ENCODE assay signal across 13 mouse cellular contexts in genomic region chr16:26047870-26048269, GRCm38 (mm10). TPM values are rescaled to one million over a fixed set of nuclear protein-coding genes. Genes with fewer than 3 reads are reported as not detected.
DNase-seq lines count a peak whose midpoint lies in the region; ATAC-seq lines count a peak whose summit lies in the region.
"Had no signal": no experiment of that assay in that cellular context is flagged by ENCODE, and none has a peak within 500 bp of the region (broad histone marks: within the 10 kb centered on the region; RNA-seq: fewer than 3 reads in every experiment).

No protein-coding gene starts in this region.

- H3K9me3 ChIP-seq in kidney, embryonic 16.5 days (ENCODE audit: low read length) = no peaks in the 10 kb centered on the region
- no peaks in the 10 kb centered on the region for H3K9me3 ChIP-seq in heart, embryonic 10.5 days
- H3K9me3 ChIP-seq in stomach, embryonic 14.5 days (ENCODE audit: control insufficient read depth, low read depth, low read length) = no peaks in the 10 kb centered on the region
- H3K9me3 ChIP-seq: forebrain, embryonic 10.5 days; hindbrain, embryonic 15.5 days; kidney, embryonic 15.5 days had no signal

- WGBS in kidney, embryonic 16.5 days = 68% methylated on average over 3 of the region's 3 CpGs
- 28% methylated on average over 3 of the region's 3 CpGs for WGBS in heart, embryonic 10.5 days
- WGBS in stomach, embryonic 14.5 days = 46% methylated on average over 3 of the region's 3 CpGs

- DNase-seq in kidney, postnatal 10 days = peak; percentile 18
- DNase-seq in heart, embryonic 10.5 days (ENCODE audit: low spot score) = no peak
- peak; percentile 56 for DNase-seq in heart, postnatal 4 days
- DNase-seq in natural killer cell, adult 2 months (ENCODE audit: low spot score in 2 of 2) = no peak
- DNase-seq in layer of hippocampus, postnatal 14 days (ENCODE audit: low spot score in 2 of 2) = no peak
- no peak for DNase-seq in frontal cortex, postnatal 25 days (ENCODE audit: low spot score in 2 of 2)
- DNase-seq: liver; thymus, postnatal 25 days had no signal

- H3K36me3 ChIP-seq in kidney, embryonic 16.5 days (ENCODE audit: insufficient read depth, low read length) = no peaks in the 10 kb centered on the region
- no peaks in the 10 kb centered on the region for H3K36me3 ChIP-seq in heart, embryonic 10.5 days
- no peaks in the 10 kb centered on the region for H3K36me3 ChIP-seq in stomach, embryonic 14.5 days (ENCODE audit: control insufficient read depth, insufficient read depth, low read length)
- H3K36me3 ChIP-seq: forebrain, embryonic 10.5 days; hindbrain, embryonic 15.5 days; kidney, embryonic 15.5 days had no signal

- no peak overlapping the region for H3K4me2 ChIP-seq in kidney, embryonic 16.5 days (replicated peaks; ENCODE audit: low read depth, low read length)
- no peak overlapping the region for H3K4me2 ChIP-seq in stomach, embryonic 14.5 days (replicated peaks; ENCODE audit: low read depth, low read length)
- H3K4me2 ChIP-seq: hindbrain, embryonic 15.5 days; kidney, embryonic 15.5 days had no signal

- peaks cover 22% of the 10 kb centered on the region for H3K4me1 ChIP-seq in kidney, embryonic 16.5 days (ENCODE audit: insufficient read depth, low read length)
- peaks cover 73% of the 10 kb centered on the region for H3K4me1 ChIP-seq in heart, embryonic 10.5 days
- peaks cover 13% of the 10 kb centered on the region; the same call in 1 of the 2 replicates for H3K4me1 ChIP-seq in stomach, embryonic 14.5 days (ENCODE audit: control insufficient read depth, insufficient read depth, low read length)
- H3K4me1 ChIP-seq: hindbrain, embryonic 15.5 days had no signal

- H3K9ac ChIP-seq in kidney, embryonic 16.5 days (replicated peaks; ENCODE audit: low read length) = no peak overlapping the region
- H3K9ac ChIP-seq in stomach, embryonic 14.5 days (replicated peaks; ENCODE audit: low read depth, low read length) = no peak overlapping the region
- H3K9ac ChIP-seq: hindbrain, embryonic 15.5 days; kidney, embryonic 15.5 days had no signal

- H3K4me3 ChIP-seq in kidney, embryonic 16.5 days (ENCODE audit: low read length) = no peak overlapping the region
- no peak overlapping the region for H3K4me3 ChIP-seq in heart, embryonic 10.5 days
- H3K4me3 ChIP-seq in stomach, embryonic 14.5 days (ENCODE audit: low read depth, low read length) = no peak overlapping the region
- H3K4me3 ChIP-seq: forebrain, embryonic 10.5 days; hindbrain, embryonic 15.5 days; kidney, embryonic 15.5 days had no signal

- ATAC-seq in kidney, embryonic 16.5 days (ENCODE audit: low FRiP score, low TSS enrichment) = no peak
- peak; percentile 79; the same call in 1 of the 2 replicates for ATAC-seq in stomach, embryonic 14.5 days (ENCODE audit: insufficient number of reproducible peaks, insufficient read depth, low FRiP score, low read depth)

- H3K27me3 ChIP-seq in kidney, embryonic 16.5 days (ENCODE audit: insufficient read depth, low read length) = no peaks in the 10 kb centered on the region
- H3K27me3 ChIP-seq in heart, embryonic 10.5 days (ENCODE audit: insufficient read depth, poor library complexity, severe bottlenecking) = no peaks in the 10 kb centered on the region
- no peaks in the 10 kb centered on the region for H3K27me3 ChIP-seq in stomach, embryonic 14.5 days (ENCODE audit: control insufficient read depth, insufficient read depth, low read length)
- H3K27me3 ChIP-seq: hindbrain, embryonic 15.5 days; kidney, embryonic 15.5 days had no signal

- no peak overlapping the region for H3K27ac ChIP-seq in kidney, embryonic 16.5 days (ENCODE audit: low read length)
- peak overlapping the region; percentile 68 for H3K27ac ChIP-seq in heart, embryonic 10.5 days
- peak overlapping the region; percentile 33; the same call in 1 of the 2 replicates for H3K27ac ChIP-seq in stomach, embryonic 14.5 days (ENCODE audit: low read length)
- H3K27ac ChIP-seq: forebrain, embryonic 10.5 days; hindbrain, embryonic 15.5 days had no signal

RNA-seq across cellular contexts. Expression of gene P3h2, which starts 57.7 kb away (rescaled TPM):
- polyA plus RNA-seq in kidney, embryonic 16.5 days (2015; fragmentation: Nextera tagmentation; extraction: Ambion mirVana) = 6.3 and 7.0 TPM in 2 replicates
- polyA plus RNA-seq in heart, embryonic 10.5 days (2016; fragmentation: Nextera tagmentation; extraction: Ambion mirVana) = 12.8 and 15.2 TPM in 2 replicates
- total RNA-seq in heart, postnatal 4 days (2021) = 1 to 10 TPM; 7.7 to 8.1 TPM
- polyA plus RNA-seq in stomach, embryonic 14.5 days (2014; fragmentation: Nextera tagmentation; extraction: Ambion mirVana) = 9.6 and 13.1 TPM in 2 replicates
- total RNA-seq in layer of hippocampus, postnatal 14 days (2021) = 1 to 10 TPM; 4.2 to 4.4 TPM

Comparison
In these comparisons a context has a peak if more than half of its experiments do, and no peak if none do; other contexts are left out.
1. DNase-seq: peak in kidney, postnatal 10 days (single experiment) and heart, postnatal 4 days (single experiment); none in heart, embryonic 10.5 days (single experiment), natural killer cell, adult 2 months (0 of 2), layer of hippocampus, postnatal 14 days (0 of 2) and frontal cortex, postnatal 25 days (0 of 2).